Mouse (Mus musculus) adrenal gland, postnatal 25 days (tissue): ENCODE data around the gene Svep1. TPM values are rescaled to one million over a fixed set of nuclear protein-coding genes. Genes with fewer than 3 reads are reported as not detected.

ENCODE experiments used
- DNase-seq: peaks from one replicate; pipeline ENCODE4 v3.0.0; 2021; ENCODE audit warnings: mixed read lengths
- total RNA-seq: library from RNA; stranded (reverse); gene quantifications from 2 replicates; pipeline ENCODE4 v1.2.3, GENCODE M21; 2021

The Svep1 gene
- total RNA-seq, 1 experiment from 2014 or later = 9.8 TPM

DNA sequence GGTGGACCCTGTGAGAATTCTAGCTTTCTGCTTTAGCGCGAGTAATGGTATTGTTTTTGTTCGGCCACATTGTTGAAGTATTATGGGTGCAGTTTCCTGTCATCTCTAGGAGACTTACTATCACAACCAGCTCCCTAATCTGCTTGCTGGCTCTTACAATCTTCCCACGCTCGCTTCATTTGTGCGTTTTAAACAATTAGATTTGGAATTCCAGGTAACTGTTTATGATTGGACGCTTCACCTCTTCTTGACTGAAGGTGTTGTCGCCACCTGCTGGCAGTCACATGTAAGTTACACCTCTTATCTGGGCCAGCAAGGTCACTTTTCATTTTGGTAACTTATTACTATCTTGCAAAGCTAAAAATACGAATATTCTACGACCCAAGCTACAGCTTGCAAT, 127.0 kb downstream of the Svep1 start:
- DNase-seq = peak; percentile 54

DNA sequence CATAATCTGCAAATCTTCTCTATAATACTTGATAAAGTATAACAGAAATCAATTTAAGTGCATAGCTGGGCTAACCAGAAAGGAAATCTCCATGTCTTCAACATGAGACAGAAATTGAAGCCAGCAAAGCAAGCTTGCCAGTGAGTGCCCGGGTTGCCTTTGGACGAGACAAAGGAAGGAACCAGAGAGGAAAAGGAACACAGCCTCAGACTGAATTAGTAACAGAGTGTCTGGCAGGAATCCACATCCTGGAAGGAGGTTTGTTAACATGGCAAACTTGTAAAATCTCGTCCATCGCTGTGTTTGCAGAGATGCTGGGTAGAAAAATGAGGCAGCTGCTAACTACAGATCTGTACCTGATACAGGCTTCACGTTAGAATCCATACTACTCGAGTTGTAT, 128.7 kb downstream of the Svep1 start:
- no peak for DNase-seq

DNA sequence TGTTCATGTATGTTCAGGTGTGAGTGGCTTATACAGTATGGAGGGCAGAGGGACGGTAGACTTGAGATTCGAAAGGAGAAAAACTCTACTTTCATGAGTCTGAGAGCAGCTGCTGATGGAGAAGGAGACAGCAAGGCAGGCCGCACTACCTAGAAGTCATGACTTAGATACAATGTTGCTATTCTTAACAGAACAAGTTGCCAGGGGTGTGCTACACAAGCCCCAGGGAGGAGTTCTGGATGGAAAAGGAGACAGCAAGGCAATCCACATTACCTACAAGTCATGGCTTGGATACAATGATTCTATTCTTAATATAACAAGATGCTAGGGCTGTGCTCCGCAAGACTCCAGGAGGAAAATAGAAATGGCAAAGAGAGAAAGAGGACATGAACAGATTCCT, 129.1 kb downstream of the Svep1 start:
- no peak for DNase-seq

DNA sequence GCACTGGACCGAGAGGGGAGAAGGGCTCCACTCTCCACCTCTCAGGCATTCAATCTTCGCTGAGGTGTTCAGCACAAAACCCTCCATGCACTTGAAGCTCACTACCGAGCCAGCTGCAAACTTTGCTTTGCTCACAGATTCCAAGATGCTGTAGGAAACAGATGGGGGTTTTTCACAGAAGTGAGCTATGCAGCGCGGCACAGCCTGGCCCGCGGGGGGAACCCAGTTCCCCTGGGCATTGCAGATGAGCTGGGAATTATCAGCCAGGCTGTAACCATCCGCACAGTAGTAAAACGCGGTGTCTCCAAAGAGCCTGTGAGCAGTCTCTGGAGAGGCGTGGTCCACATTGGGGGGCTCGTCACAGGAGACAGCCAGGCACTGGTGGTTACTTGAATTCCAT, 133.8 kb downstream of the Svep1 start:
- DNase-seq = no peak

DNA sequence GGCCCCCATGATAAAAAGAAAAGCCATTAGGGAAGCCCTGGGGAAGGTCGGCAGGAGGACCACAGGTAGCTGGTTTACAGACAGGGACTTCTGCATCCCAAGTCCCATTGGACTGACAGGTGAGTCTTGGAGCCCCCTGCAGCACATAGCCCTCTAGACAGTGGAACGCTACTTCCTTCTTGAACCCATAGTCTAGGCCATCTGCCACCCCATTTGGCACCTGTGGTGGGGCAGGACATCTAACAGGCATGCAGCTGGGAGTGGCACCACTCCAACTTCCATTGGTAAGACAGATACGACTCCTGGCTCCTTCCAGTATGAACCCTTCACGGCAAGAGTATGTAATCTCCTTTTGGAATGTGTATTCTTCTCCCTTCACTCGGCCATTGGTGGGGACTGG, 137.8 kb downstream of the Svep1 start:
- no peak for DNase-seq

DNA sequence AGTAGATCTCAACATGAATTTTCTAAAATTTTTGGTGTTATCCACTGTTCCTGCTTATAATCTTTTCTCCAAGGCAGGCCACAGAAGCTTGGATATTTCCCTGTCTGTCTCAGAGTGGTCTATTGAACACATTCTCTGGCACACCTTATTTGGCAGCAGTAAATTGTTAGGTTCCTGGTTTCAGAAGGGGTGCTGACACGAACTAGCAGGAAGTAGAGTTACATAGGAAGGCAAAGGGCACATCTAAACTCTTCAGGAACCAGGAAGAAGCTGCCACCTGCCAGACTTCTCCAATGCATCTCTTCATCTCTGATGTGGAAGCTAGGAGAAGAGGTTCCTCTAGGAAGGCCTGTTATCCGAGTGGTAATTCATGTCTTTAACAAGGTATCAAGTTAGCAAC, 141.9 kb downstream of the Svep1 start:
- no peak for DNase-seq

DNA sequence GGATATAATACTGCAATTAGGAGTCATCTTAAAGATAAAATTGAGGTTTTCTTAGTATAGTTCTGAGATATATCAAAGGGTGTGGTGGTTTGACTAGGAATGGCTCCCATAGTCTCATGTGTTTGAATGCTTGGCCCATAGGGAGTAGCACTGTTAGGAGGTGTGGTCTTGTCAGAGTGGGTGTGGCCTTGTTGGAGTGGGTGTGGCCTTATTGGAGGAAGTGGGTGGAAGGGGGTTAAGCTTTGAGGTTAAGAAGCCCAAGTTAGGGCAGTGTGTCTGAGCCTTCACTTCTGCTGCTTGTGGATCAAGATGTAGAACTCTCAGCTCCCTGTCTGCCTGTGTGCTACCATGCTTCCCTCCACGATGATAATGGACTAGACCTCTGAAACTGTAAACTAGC, 143.7 kb downstream of the Svep1 start:
- no peak for DNase-seq

DNA sequence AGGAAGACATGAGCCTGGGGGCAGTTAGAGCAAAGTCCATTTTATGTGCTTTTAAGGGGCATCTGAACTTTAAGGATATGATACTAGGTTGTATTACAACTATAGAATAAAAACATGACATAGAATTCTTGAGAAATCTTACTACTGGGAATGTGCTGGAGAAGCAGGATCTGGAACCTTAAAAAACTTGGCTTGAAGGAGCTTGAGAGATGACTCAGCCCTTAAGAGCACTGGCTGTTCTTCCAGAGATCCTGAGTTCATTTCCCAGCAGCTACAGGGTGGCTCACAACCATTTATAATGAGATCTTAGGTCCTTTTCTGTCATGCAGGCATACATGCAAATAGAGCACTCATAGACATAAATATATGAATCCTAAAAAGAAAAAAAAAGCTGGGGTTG, 151.0 kb downstream of the Svep1 start:
- no peak for DNase-seq

DNA sequence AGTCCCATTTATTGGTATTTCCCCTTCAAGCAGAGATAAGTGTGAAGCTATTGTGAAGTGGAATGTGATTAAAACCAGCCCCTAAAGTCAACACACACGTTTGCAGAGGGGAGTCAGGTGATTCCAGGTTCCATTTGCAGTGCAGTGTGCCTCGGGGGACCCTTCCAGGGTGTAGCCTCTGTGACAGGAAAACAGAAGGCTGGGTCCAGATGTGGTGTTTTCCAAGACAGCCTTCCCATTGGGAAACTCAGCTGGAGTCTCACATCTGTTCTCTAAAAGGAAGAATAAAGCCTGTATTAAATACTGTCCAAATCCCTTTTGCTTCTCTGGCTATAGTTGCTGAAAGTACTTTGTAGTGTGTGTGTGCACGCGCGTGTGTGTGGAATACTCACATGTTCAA, 152.2 kb downstream of the Svep1 start:
- no peak for DNase-seq

DNA sequence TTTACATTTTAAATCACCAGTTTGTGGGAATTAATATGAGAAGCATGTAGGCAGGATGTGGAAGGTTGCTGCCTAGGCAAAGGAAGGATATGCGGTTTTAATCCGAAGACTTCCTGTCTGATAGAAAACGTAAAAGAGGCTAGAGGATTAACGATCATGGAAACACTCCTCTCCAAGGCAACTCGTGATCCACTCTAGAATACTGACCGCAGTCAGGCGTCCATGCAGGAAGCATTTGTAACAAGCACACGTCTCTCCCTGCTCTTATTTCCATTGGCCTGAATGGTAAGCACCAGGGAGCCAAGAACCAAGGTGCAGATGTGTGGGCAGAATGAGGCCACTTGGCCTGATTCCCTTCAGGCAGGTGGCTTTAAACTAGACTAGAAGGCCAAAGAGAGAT, 155.9 kb downstream of the Svep1 start:
- DNase-seq = no peak

DNA sequence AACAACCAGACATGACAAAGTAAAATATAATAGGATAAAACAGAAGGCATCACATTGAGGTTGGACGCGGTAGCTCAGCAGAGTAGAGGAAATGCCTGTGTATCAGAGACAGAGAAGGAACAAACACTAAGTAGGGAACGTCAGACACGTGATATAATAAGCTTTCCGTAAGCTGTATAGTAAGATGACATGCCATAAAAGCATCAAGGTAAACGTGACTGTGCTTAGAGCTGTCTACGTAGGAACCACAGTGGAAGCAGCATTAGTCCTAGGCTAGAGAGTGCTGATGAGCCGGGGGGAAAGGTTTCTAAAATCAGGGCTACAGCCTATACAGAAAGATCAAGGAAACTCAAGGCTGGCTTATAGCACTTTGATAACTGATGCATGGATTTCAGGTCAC, 156.4 kb downstream of the Svep1 start:
- no peak for DNase-seq

DNA sequence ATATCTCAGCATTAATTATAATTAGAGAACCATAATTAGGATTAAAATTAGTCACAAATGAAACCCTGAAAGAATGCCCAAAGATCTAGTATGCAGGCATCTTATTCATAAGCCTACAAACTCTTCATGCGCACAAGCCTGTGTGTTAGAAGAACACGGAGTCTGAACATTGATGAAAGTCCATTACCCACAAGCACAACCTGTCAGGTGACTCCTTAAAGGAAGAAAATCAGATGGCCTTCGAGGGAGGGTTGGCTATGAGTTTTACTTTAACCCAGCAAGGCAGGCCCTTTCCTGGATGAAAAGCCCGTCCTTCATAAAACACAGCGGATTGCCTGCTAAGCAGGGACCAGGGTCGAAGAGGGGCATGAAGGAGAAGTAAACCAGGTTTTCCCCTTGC, 161.8 kb downstream of the Svep1 start:
- no peak for DNase-seq

DNA sequence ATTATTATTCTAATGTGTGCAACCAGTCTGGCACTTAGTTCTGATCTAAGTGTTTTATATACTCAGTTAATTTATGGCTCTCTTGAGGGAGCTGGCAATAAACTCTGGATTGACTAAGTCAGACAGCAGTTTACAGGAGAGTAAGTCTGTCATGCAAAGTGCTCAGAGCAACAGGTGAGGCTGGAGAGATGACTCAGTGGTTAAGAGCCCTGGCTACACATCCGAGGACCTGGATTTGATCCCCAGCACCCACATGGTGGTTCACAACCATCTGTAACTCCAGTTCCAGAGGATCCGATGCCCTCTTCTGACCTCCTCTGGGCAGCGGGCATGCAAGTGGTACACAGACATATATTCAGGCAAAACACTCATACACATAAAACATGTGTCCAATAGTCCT, 162.3 kb downstream of the Svep1 start:
- no peak for DNase-seq

DNA sequence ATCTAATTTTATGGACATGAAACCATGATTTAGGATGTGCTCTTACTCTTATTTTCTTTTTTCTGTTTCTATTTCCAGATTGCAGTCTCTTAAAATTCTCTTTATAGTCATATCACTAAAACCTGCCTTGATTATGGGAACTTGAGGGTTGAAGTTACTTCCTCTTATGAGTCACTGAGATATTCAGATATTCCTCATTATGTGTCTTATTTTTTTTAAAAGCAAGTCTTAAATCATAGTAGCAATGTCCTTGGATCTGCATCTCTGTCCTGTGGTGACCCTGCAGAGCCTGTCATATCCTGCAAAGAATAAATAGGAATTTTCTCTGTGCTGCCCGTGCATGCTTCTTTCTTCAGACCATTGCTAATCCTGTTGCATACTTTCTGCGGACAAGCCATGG, 166.6 kb downstream of the Svep1 start:
- no peak for DNase-seq

DNA sequence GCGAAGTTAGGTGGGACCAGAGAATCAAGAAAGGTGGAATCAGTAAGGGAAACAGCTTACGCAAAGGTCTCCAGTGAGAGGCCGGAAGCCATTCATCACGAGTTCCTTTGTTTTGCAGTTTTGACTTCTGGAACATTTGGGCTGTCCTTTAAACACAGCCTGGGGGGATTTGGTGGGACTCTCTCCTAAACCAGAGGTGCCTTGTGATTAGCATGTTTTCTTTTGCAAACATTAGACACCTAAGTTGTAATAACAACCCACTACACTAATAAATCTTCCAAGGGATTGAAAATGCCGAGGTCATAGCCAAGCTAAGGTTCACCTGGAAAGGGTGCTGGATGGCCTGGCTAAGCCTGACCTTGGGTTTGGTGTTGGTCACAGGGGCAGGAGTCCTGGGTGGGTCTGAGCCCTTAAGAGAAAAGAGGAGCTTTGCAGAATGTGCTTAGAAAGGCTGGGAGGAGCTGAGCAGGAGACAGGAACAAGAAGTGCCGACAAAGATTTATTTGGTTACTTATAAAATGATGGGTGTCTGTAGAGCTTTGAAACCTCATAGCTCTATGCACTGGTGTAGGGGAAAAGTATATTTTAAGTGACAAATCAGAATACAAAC, 169.5 kb downstream of the Svep1 start:
- DNase-seq = no peak

DNA sequence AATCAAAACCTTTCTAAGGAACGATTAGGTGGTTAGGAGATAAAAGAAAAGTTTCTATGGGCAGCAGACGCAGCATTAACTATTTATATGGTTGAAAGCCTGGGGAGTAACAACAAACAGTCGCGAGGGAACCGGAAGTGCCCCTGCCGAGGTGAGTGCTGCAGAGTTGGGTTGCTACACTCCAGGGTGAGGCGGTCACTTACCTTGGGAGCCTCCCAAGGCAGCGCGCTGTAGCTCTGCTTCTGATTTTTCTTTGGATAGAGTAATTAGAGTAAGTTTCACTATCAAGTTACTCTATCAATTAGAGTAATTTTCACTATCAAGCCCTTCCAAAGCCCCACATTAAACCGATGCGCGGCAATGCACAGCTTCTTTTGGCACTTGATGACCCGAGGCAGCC, 172.0 kb downstream of the Svep1 start:
- no peak for DNase-seq

DNA sequence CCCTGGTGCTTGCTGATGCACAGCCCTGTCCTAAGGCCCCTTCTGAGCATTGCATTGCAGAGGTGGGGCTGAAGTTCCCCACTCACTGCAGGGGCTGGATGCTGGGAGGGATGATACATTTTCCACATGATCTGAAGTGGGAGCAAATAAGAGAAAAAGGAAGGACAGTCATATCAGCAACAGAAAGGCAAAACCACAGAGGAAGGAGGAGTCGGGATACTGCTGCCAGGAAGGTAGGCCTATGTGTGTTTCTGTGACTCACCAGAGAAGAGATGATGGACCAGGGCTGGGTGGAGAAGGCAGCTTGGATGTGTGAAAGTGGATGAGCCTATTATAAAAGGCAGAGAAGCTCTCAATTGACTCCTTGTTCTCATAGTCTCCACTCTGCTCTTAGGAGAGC, 173.9 kb downstream of the Svep1 start:
- no peak for DNase-seq

DNA sequence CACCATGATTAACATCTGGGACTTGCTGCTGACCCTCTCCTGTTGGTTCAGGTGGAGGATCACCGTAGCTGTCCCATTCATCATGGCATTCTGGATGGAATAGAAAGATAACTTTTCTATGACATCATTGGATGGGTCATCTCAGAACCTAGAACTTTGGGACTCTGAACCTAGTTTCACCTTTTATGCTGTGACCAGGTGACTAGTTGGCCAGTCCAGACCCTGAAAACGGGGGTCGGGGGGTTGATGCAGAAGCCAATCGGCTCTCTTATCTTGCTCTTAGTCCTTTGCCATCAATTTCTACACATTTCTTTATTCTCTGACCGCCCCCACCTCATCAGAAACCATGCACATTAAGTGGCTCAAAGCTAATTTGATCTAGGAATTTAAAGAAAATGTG, 197.6 kb downstream of the Svep1 start, which contains the start of gene Txndc8:
TSS of gene Txndc8 (minus strand) at position 101 of the 400 bp plus-strand sequence.
- DNase-seq = no peak

DNA sequence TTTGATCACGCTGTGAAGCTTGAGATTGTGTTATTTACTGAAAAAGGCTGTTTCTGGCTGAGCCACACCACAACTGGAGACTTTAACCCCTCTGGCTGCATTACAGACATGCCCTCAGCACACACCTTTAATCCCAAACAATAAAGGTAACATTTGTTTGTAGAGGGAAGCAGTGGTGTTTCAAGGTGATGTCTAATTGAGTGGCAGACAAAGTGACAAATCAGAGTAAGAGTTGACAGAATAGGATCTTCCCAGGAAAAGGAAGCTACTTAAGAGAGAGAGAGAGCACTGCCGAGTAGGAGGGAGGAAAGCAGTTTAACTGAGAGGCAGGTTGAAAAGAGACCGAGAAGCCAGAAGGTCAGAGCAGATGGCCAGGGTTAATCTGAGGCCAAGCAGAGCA, 203.2 kb downstream of the Svep1 start:
- no peak for DNase-seq

Other genes starting within 250 kb of the Svep1 start
- not detected in 2 replicates for gene Txndc8, start 197.7 kb downstream of the Svep1 start, total RNA-seq
- gene Musk, start 79.1 kb upstream of the Svep1 start, total RNA-seq = 0.58 and 1.1 TPM in 2 replicates